In genomic region chr16:21536240-21537005, GRCm38 (mm10) we compare ENCODE assay signal across 20 mouse cellular contexts.
DNase-seq lines count a peak whose midpoint lies in the region; ATAC-seq and TF ChIP-seq lines count a peak whose summit lies in the region.
"Had no signal": no experiment of that assay in that cellular context is flagged by ENCODE, and none has a peak within 500 bp of the region (broad histone marks: within the 10 kb centered on the region; RNA-seq: fewer than 3 reads in every experiment).

No protein-coding gene starts in this region.

- no peak overlapping the region for H3K4me3 ChIP-seq in heart, embryonic 13.5 days
- H3K4me3 ChIP-seq in liver, adult 2 months (ENCODE audit: insufficient read depth, low read depth, low read length), result no peak overlapping the region
- H3K4me3 ChIP-seq in liver, embryonic 11.5 days (ENCODE audit: low read depth, low read length), result no peak overlapping the region
- H3K4me3 ChIP-seq: embryonic facial prominence, embryonic 15.5 days; forebrain, embryonic 10.5 days; hindbrain, embryonic 15.5 days; liver, embryonic 15.5 days had no signal

- no peak for DNase-seq in heart, adult 8-10 months (ENCODE audit: low spot score)
- DNase-seq in liver, adult 2 months (ENCODE audit: extremely low read depth, low read depth, low spot score), result peak; percentile 87
- DNase-seq in liver, embryonic 11.5 days (ENCODE audit: low spot score), result no peak
- peak; percentile 2 for DNase-seq in NIH3T3 (ENCODE audit: low read depth)
- DNase-seq in kidney, adult 9 months, result peak; percentile 77
- no peak for DNase-seq in gastrocnemius, postnatal 4 days (ENCODE audit: low spot score in 2 of 2)
- DNase-seq in cerebellum, adult 11 months, result no peak
- DNase-seq: adrenal gland, postnatal 36 days; cerebellum, adult 9-11 months; gastrocnemius, postnatal 10 days; thymus, postnatal 36 days had no signal

- no peaks in the 10 kb centered on the region for H3K27me3 ChIP-seq in heart, embryonic 13.5 days (replicated peaks)
- H3K27me3 ChIP-seq in liver, adult 2 months (ENCODE audit: control insufficient read depth, insufficient read depth, low read length), result no peaks in the 10 kb centered on the region
- H3K27me3 ChIP-seq in liver, embryonic 11.5 days (replicated peaks; ENCODE audit: control insufficient read depth, insufficient read depth, low read length), result no peaks in the 10 kb centered on the region
- H3K27me3 ChIP-seq: embryonic facial prominence, embryonic 15.5 days; hindbrain, embryonic 15.5 days; liver, embryonic 15.5 days; Patski had no signal

- 62% methylated on average over 7 of the region's 7 CpGs for WGBS in heart, embryonic 13.5 days
- 55% methylated on average over 7 of the region's 7 CpGs for WGBS in liver, adult 2 months
- WGBS in liver, embryonic 11.5 days, result 84% methylated on average over 7 of the region's 7 CpGs

- H3K9ac ChIP-seq in heart, embryonic 13.5 days, result no peak overlapping the region
- no peak overlapping the region for H3K9ac ChIP-seq in liver, adult 2 months (ENCODE audit: low read depth, low read length)
- H3K9ac ChIP-seq in liver, embryonic 11.5 days (ENCODE audit: low read depth, low read length), result no peak overlapping the region
- H3K9ac ChIP-seq: embryonic facial prominence, embryonic 15.5 days; hindbrain, embryonic 15.5 days; liver, embryonic 15.5 days had no signal

- no peaks in the 10 kb centered on the region for H3K9me3 ChIP-seq in heart, embryonic 13.5 days
- no peaks in the 10 kb centered on the region for H3K9me3 ChIP-seq in liver, embryonic 11.5 days (ENCODE audit: control insufficient read depth, low read length)
- H3K9me3 ChIP-seq: embryonic facial prominence, embryonic 15.5 days; forebrain, embryonic 10.5 days; hindbrain, embryonic 15.5 days; liver, embryonic 15.5 days had no signal

- ATAC-seq in heart, embryonic 13.5 days (ENCODE audit: extremely low read depth, insufficient number of reproducible peaks, low FRiP score, low TSS enrichment), result no peak
- no peak for ATAC-seq in liver, embryonic 11.5 days (replicated peaks; ENCODE audit: low FRiP score)
- ATAC-seq: activated CD4-positive, CD25-positive, alpha-beta regulatory T cell, adult 4 months; Patski had no signal

- TF ChIP-seq CTCF in liver, adult 2 months (IDR thresholded peaks at IDR 0.05; ENCODE audit: low read depth, low read length), result no peak

- H3K4me1 ChIP-seq in heart, embryonic 13.5 days, result peaks cover 13% of the 10 kb centered on the region
- H3K4me1 ChIP-seq in liver, adult 2 months (ENCODE audit: control insufficient read depth, insufficient read depth, low read length), result peaks cover 9% of the 10 kb centered on the region
- peaks cover 3% of the 10 kb centered on the region; the same call in 1 of the 2 replicates for H3K4me1 ChIP-seq in liver, embryonic 11.5 days (replicated peaks; ENCODE audit: control insufficient read depth, insufficient read depth, low read length)
- H3K4me1 ChIP-seq: embryonic facial prominence, embryonic 15.5 days; hindbrain, embryonic 15.5 days had no signal

- peaks cover 30% of the 10 kb centered on the region for H3K36me3 ChIP-seq in heart, embryonic 13.5 days
- H3K36me3 ChIP-seq in liver, adult 2 months (ENCODE audit: control insufficient read depth, insufficient read depth, low read length), result no peaks in the 10 kb centered on the region
- H3K36me3 ChIP-seq in liver, embryonic 11.5 days (ENCODE audit: control insufficient read depth, insufficient read depth, low read length), result no peaks in the 10 kb centered on the region
- H3K36me3 ChIP-seq: embryonic facial prominence, embryonic 15.5 days; liver, embryonic 15.5 days had no signal

- peak overlapping the region; percentile 8; the same call in 1 of the 2 replicates for H3K27ac ChIP-seq in heart, embryonic 13.5 days (replicated peaks)
- H3K27ac ChIP-seq in liver, adult 2 months (replicated peaks; ENCODE audit: insufficient read depth, low read depth, low read length), result no peak overlapping the region
- H3K27ac ChIP-seq in liver, embryonic 11.5 days (ENCODE audit: low read depth, low read length), result no peak overlapping the region
- H3K27ac ChIP-seq: embryonic facial prominence, embryonic 15.5 days; forebrain, embryonic 10.5 days; hindbrain, embryonic 15.5 days; liver, embryonic 15.5 days; macrophage had no signal

- no peaks in the 10 kb centered on the region for H3K79me2 ChIP-seq in liver, adult 2 months (ENCODE audit: control insufficient read depth, insufficient read depth, low read length)

- no peak overlapping the region for H3K4me2 ChIP-seq in heart, embryonic 13.5 days
- no peak overlapping the region for H3K4me2 ChIP-seq in liver, embryonic 11.5 days
- H3K4me2 ChIP-seq: embryonic facial prominence, embryonic 15.5 days; hindbrain, embryonic 15.5 days; liver, embryonic 15.5 days; midbrain, embryonic 11.5 days had no signal

- no peak for TF ChIP-seq POLR2A in liver, adult 2 months (IDR thresholded peaks at IDR 0.05; ENCODE audit: extremely low read depth, insufficient read depth, low read length)

Comparison
In these comparisons a context has a peak if more than half of its experiments do, and no peak if none do; other contexts are left out.
1. DNase-seq: peak in liver, adult 2 months (single experiment), NIH3T3 (single experiment) and kidney, adult 9 months (single experiment); none in heart, adult 8-10 months (single experiment), liver, embryonic 11.5 days (single experiment), gastrocnemius, postnatal 4 days (0 of 2) and cerebellum, adult 11 months (single experiment).